Mouse (Mus musculus): ENCODE measurements around the gene Dop1b. TPM values are rescaled to one million over a fixed set of nuclear protein-coding genes. Genes with fewer than 3 reads are reported as not detected.
"Not testable (repeated sequence)": the region's sequence is repeated elsewhere in the genome, so short reads cannot be mapped to it uniquely, and the experiment has no call there.

The Dop1b gene
- 28.1 and 34.6 TPM in 2 replicates for polyA plus RNA-seq (2015; fragmentation: Nextera tagmentation; extraction: Ambion mirVana)

DNA sequence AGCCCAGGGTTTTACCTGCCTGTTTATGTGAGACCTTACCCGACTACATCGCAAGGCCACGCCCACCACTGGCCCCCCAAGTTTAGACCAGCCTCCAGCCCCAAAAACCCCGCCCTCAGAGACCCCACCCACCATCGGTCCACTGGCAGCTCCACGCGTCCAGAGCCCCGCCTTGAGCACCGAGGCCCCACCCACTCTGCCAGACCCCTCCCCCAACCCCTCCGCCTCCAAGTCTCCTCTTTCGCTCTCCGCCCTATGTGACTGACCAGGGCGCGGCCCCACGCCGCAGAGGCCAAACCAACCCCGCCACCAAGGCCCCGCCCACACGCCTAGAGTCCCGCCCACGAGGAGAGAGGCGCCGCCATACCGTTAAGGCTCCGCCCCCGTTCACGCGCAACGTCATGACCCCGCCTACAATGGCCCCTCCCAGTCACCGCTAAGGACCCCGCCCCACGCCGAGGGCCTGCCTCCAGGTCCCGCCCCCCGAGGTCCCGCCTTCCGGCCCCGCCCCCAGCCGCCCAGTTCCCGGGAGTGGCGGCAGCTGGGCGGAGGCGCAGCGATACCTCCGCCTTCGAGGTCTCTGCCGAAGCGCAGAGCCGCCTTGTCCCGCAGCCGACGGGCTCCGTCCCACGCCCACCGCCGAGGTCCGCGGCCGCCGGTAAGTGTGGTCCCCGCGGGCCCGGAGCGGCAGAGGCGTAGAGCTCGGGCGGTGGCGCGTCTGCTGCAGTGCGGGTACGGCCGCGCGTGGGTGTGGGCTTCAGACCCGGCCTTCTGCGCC, at the start of gene Dop1b:
Gene Dop1b, plus strand, starts transcription at position 494 of the 778 bp plus-strand sequence.
- H3K9ac ChIP-seq, result peak within 1 kb of the TSS; percentile 92
- H3K4me3 ChIP-seq, result peak within 1 kb of the TSS; percentile 88
- H3K4me1 ChIP-seq (replicated peaks), result peaks cover 23% of the 10 kb centered on the region
- no peaks in the 10 kb centered on the region for H3K9me3 ChIP-seq
- peaks cover 27% of the 10 kb centered on the region for H3K27me3 ChIP-seq
- H3K4me2 ChIP-seq, result peak within 1 kb of the TSS; percentile 82
- ATAC-seq (ENCODE audit: low read depth), result peak; percentile 90
- peak within 1 kb of the TSS; percentile 84 for H3K27ac ChIP-seq (replicated peaks)
- under 1% methylated on average over 77 of the region's 77 CpGs for whole genome bisulfite sequencing
- H3K36me3 ChIP-seq, result no peaks in the 10 kb centered on the region

- Histone ChIP-seq H3K4me2 (no peak overlapping the region), H3K27ac (replicated peaks) (no peak overlapping the region), H3K4me3 (no peak overlapping the region), H3K4me1 (replicated peaks) (no peaks in the 10 kb centered on the region), H3K36me3 (no peaks in the 10 kb centered on the region), H3K9ac (no peak overlapping the region), H3K9me3 (peaks cover 23% of the 10 kb centered on the region; the same call in 1 of the 2 replicates), H3K27me3 (no peaks in the 10 kb centered on the region)
- ATAC-seq (ENCODE audit: low read depth), result no peak
Observed at GRCm38 (mm10) chr16:93667976-93668375, 43.7 kb upstream of the Dop1b start.

- no peaks in the 10 kb centered on the region for H3K36me3 ChIP-seq
- no peaks in the 10 kb centered on the region for H3K27me3 ChIP-seq
- H3K9me3 ChIP-seq, result peaks cover 23% of the 10 kb centered on the region; the same call in 1 of the 2 replicates
- H3K27ac ChIP-seq (replicated peaks), result no peak overlapping the region
- H3K4me3 ChIP-seq, result no peak overlapping the region
- no peak overlapping the region for H3K4me2 ChIP-seq
- H3K4me1 ChIP-seq (replicated peaks), result no peaks in the 10 kb centered on the region
- no peak overlapping the region for H3K9ac ChIP-seq
- ATAC-seq (ENCODE audit: low read depth), result no peak
Observed at GRCm38 (mm10) chr16:93669521-93669920, 42.2 kb upstream of the Dop1b start.

GRCm38 (mm10) chr16:93670466-93670865, 41.2 kb upstream of the Dop1b start:
- H3K27ac ChIP-seq (replicated peaks); H3K4me2 ChIP-seq; ATAC-seq (ENCODE audit: low read depth); H3K9ac ChIP-seq; H3K4me1 ChIP-seq (replicated peaks); H3K27me3 ChIP-seq; H3K36me3 ChIP-seq; H3K4me3 ChIP-seq: not testable (repeated sequence)
- peaks cover 23% of the 10 kb centered on the region; the same call in 1 of the 2 replicates for H3K9me3 ChIP-seq
- 37% methylated on average over 4 of the region's 4 CpGs for WGBS

DNA sequence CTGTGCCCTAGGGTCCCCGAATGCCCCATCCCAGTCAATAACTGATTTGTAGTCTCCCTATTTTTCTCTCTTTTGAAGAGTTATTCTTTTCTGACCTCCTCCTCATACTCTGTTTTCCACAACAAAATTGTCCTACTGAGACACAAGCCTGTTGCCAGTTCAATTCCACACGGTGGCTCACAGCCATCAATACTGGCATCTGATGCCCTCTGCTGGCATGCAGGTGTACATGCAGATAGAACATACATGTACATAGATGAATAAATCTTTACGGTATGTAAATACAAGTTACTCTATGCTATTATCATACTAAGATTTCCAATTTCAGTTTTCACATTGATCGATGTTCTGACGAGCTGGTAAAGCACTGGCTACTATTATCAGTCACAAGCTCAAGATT, 40.6 kb upstream of the Dop1b start:
- no peak for ATAC-seq (ENCODE audit: low read depth)

DNA sequence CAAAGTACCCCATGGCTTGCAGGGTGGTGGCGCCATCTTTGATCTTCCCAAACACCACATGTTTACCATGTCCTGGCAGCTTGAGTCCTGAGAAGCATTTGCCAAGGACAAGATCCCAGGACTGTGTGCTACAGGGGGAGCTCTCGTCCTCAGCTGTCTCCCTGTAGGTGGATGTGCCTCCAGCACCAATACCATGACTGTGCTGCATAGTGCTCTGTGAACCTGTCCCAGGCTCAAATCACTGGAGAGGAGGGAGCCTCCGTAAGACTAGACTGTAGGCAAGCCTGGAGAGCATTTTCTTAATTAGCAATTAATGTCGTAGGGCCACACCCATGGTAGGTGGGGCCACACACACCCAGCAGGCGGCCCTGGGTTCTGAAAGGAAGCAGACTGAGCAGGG, 35.3 kb upstream of the Dop1b start:
- Histone ChIP-seq H3K36me3 (no peaks in the 10 kb centered on the region), H3K9me3 (no peaks in the 10 kb centered on the region), H3K27ac (replicated peaks) (no peak overlapping the region), H3K4me2 (no peak overlapping the region), H3K9ac (no peak overlapping the region), H3K4me3 (no peak overlapping the region), H3K27me3 (peaks cover 12% of the 10 kb centered on the region), H3K4me1 (replicated peaks) (no peaks in the 10 kb centered on the region)
- WGBS, result 87% methylated on average over 5 of the region's 5 CpGs
- no peak for ATAC-seq (ENCODE audit: low read depth)

More for the DNA sequence above, 40.6 kb upstream of the Dop1b start:
- no peaks in the 10 kb centered on the region for H3K4me1 ChIP-seq (replicated peaks)
- H3K4me3 ChIP-seq, result no peak overlapping the region
- peaks cover 23% of the 10 kb centered on the region; the same call in 1 of the 2 replicates for H3K9me3 ChIP-seq
- no peak overlapping the region for H3K27ac ChIP-seq (replicated peaks)
- H3K4me2 ChIP-seq, result no peak overlapping the region
- WGBS, result 94% methylated on average over 5 of the region's 5 CpGs
- H3K36me3 ChIP-seq, result no peaks in the 10 kb centered on the region
- H3K27me3 ChIP-seq, result no peaks in the 10 kb centered on the region
- no peak overlapping the region for H3K9ac ChIP-seq

DNA sequence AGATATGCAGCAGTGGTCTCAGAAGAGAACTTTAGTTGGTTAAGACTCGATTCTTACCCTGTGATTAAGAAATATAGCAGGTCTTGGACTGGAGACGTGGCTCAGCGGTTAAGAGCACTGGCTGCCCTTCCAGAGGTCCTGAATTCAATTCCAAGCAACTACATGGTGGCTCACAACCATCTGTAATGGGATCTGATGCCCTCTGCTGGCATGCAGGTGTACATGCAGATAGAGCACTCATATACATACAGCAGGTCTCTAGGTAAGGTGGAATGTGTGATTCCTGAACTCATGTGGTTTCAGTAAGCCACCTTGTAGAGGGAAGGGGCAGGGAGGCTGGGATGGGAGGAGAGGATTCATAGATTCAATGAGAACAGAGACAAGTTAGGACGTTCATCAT, 33.5 kb upstream of the Dop1b start:
- Histone ChIP-seq H3K27me3 (peaks cover 30% of the 10 kb centered on the region), H3K9me3 (no peaks in the 10 kb centered on the region), H3K4me3 (no peak overlapping the region), H3K9ac (no peak overlapping the region), H3K4me2 (no peak overlapping the region), H3K4me1 (replicated peaks) (peaks cover 9% of the 10 kb centered on the region), H3K27ac (replicated peaks) (no peak overlapping the region), H3K36me3 (no peaks in the 10 kb centered on the region)
- no peak for ATAC-seq (ENCODE audit: low read depth)
- WGBS, result 83% methylated on average over 4 of the region's 4 CpGs

DNA sequence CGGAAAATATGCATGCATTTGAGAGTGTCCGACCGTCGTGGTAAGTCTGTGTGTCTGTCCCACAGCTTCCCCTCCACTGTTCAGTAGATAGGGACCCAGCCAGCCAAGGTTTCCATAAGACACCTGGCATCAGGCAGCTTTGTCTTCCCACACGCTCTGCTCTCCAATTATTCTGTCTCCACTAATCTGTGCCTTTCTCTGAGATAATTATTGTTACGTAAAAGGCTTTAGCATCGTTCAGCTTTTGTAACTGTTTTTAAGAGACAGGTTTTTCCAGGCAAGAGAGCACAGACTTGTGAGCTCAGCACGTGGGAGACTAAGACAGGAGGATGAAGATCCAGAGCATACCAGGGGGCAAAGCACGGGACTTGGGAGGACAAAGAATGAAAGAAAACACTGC, 32.5 kb upstream of the Dop1b start:
- Histone ChIP-seq H3K27ac (replicated peaks) (no peak overlapping the region), H3K27me3 (peaks cover 40% of the 10 kb centered on the region), H3K4me2 (no peak overlapping the region), H3K4me1 (replicated peaks) (peaks cover 19% of the 10 kb centered on the region), H3K36me3 (no peaks in the 10 kb centered on the region), H3K4me3 (no peak overlapping the region), H3K9ac (no peak overlapping the region), H3K9me3 (no peaks in the 10 kb centered on the region)
- WGBS, result 65% methylated on average over 9 of the region's 9 CpGs
- ATAC-seq (ENCODE audit: low read depth), result no peak

- Histone ChIP-seq H3K9me3 (no peaks in the 10 kb centered on the region), H3K36me3 (no peaks in the 10 kb centered on the region), H3K4me1 (replicated peaks) (peaks cover 21% of the 10 kb centered on the region), H3K4me2 (peak overlapping the region; percentile 75), H3K4me3 (peak overlapping the region; percentile 44; the same call in 1 of the 2 replicates), H3K27me3 (peaks cover 59% of the 10 kb centered on the region), H3K9ac (no peak overlapping the region), H3K27ac (replicated peaks) (no peak overlapping the region)
- no peak; the same call in 1 of the 2 replicates for ATAC-seq (ENCODE audit: low read depth)
- 25% methylated on average over 13 of the region's 13 CpGs for WGBS
Observed at GRCm38 (mm10) chr16:93682156-93682688, 29.5 kb upstream of the Dop1b start.

- Histone ChIP-seq H3K9me3 (no peaks in the 10 kb centered on the region), H3K36me3 (no peaks in the 10 kb centered on the region), H3K27ac (replicated peaks) (no peak within 1 kb of the TSS), H3K4me1 (replicated peaks) (peaks cover 21% of the 10 kb centered on the region), H3K9ac (peak within 1 kb of the TSS; percentile 58), H3K27me3 (peaks cover 59% of the 10 kb centered on the region), H3K4me3 (peak within 1 kb of the TSS; percentile 44), H3K4me2 (peak within 1 kb of the TSS; percentile 75)
- WGBS, result under 1% methylated on average over 63 of the region's 63 CpGs
- ATAC-seq (ENCODE audit: low read depth), result peak; percentile 78; the same call in 1 of the 2 replicates
Observed at GRCm38 (mm10) chr16:93682689-93683507, 28.8 kb upstream of the Dop1b start, which contains the start of gene Cbr3. TSS of gene Cbr3 (plus strand) at chr16:93683215.

- peak overlapping the region; percentile 44 for H3K4me3 ChIP-seq
- ATAC-seq (ENCODE audit: low read depth), result 0 out of 2 replicates have a peak, but pooled peaks have one; percentile 41
- H3K36me3 ChIP-seq, result no peaks in the 10 kb centered on the region
- H3K27me3 ChIP-seq, result peaks cover 62% of the 10 kb centered on the region
- WGBS, result 1% methylated on average over 53 of the region's 53 CpGs
- peaks cover 21% of the 10 kb centered on the region for H3K4me1 ChIP-seq (replicated peaks)
- H3K27ac ChIP-seq (replicated peaks), result no peak overlapping the region
- H3K9ac ChIP-seq, result peak overlapping the region; percentile 58
- H3K4me2 ChIP-seq, result peak overlapping the region; percentile 75
- H3K9me3 ChIP-seq, result no peaks in the 10 kb centered on the region
Observed at GRCm38 (mm10) chr16:93683508-93684236, 28.0 kb upstream of the Dop1b start.

Data from neural tube, embryonic 13.5 days (tissue).